Mouse (Mus musculus): ENCODE measurements around the gene Gfpt2.

- TF ChIP-seq POLR2A (IDR thresholded peaks at IDR 0.05; ENCODE audit: control insufficient read depth, low read depth, low read length) = no peak
- no peak for TF ChIP-seq CTCF (IDR thresholded peaks at IDR 0.05; ENCODE audit: control insufficient read depth, insufficient read depth, insufficient replicate concordance, low read depth, low read length)
These were observed 38.9 kb upstream of the Gfpt2 start for GRCm38 (mm10) chr11:49754958-49755665.
